ENCODE assay signal across 9 mouse cellular contexts in genomic region chr16:13505055-13505454, GRCm38 (mm10).
DNase-seq lines count a peak whose midpoint lies in the region.
"Had no signal": no experiment of that assay in that cellular context is flagged by ENCODE, and none has a peak within 500 bp of the region (broad histone marks: within the 10 kb centered on the region; RNA-seq: fewer than 3 reads in every experiment).

No protein-coding gene starts in this region.

- intact Hi-C loops in left cerebral cortex, postnatal 25 days (cut with DNase I): no loop called here

- DNase-seq in urinary bladder, adult 18-20 months (ENCODE audit: low spot score in 2 of 2): peak; percentile 30 to 43
- DNase-seq in urinary bladder, postnatal 4 days (ENCODE audit: low spot score in 2 of 2): no peak
- DNase-seq in adrenal gland, postnatal 10 days: peak; percentile 62
- peak; percentile 83 for DNase-seq in fibroblast of lung, adult 2 months (ENCODE audit: low read depth)
- peak; percentile 40 to 44 for DNase-seq in urinary bladder, postnatal 36 days (ENCODE audit: low spot score in 2 of 2)
- no peak for DNase-seq in thymus, adult 18-20 months
- DNase-seq in left cerebral cortex, postnatal 25 days (ENCODE audit: low spot score in 2 of 2): no peak
- DNase-seq: right cerebral cortex, postnatal 4 days; thymus, postnatal 25 days had no signal

Comparison
In these comparisons a context has a peak if more than half of its experiments do, and no peak if none do; other contexts are left out.
1. DNase-seq: peak in urinary bladder, adult 18-20 months (2 of 2), adrenal gland, postnatal 10 days (single experiment), fibroblast of lung, adult 2 months (single experiment) and urinary bladder, postnatal 36 days (2 of 2); none in urinary bladder, postnatal 4 days (0 of 2), thymus, adult 18-20 months (0 of 2) and left cerebral cortex, postnatal 25 days (0 of 2).